20 mouse cellular contexts compared by ENCODE assay signal in the genomic region with DNA sequence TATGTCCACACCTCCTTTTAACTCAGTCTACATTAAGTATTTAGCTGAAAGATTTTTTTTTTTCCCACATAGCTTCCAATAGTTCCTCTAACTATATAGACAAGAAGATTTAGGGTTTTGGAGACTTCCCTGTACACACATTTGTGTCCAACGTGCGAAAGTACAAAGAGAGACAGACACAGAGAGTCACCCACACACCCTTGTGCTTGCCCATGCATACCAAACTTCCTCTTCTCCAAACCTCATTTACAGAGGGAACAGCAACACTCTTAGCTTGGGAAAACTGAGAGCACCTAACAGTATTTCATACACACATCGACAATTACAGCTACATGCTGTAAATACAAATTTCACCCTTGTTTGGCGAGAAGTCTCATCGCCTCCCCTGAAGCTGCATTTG.
DNase-seq lines count a peak whose midpoint lies in the region; ATAC-seq lines count a peak whose summit lies in the region.
"Had no signal": no experiment of that assay in that cellular context is flagged by ENCODE, and none has a peak within 500 bp of the region (broad histone marks: within the 10 kb centered on the region; RNA-seq: fewer than 3 reads in every experiment).

No protein-coding gene starts in this region.

- DNase-seq in frontal cortex, postnatal 10 days (ENCODE audit: low spot score in 2 of 2) = no peak
- peak; percentile 32 for DNase-seq in right cerebral cortex, adult 18-20 months
- DNase-seq in right cerebral cortex, postnatal 14 days = no peak
- DNase-seq in brain, adult 2 months (ENCODE audit: low read depth, low spot score) = peak; percentile 31
- no peak for DNase-seq in ovary, adult 18-20 months (ENCODE audit: low spot score)
- DNase-seq: adrenal gland, adult 2 months; adrenal gland, adult 8-10 months; adrenal gland, postnatal 10 days; adrenal gland, postnatal 14 days; adrenal gland, postnatal 25 days; adrenal gland, postnatal 36 days; B cell, adult 2 months; cerebellum, adult 11 months; cerebellum, adult 11-12 months; cerebellum, adult 18-20 months; cerebellum, adult 2 months had no signal

- ATAC-seq in frontal cortex, adult (ENCODE audit: low TSS enrichment) = peak; percentile 93
- ATAC-seq: activated CD4-positive, CD25-positive, alpha-beta regulatory T cell, adult 4 months; CD4-positive, CD25-positive, alpha-beta regulatory T cell, adult 4 months; Patski had no signal

Comparison
In these comparisons a context has a peak if more than half of its experiments do, and no peak if none do; other contexts are left out.
1. DNase-seq: peak in right cerebral cortex, adult 18-20 months (single experiment) and brain, adult 2 months (single experiment); none in frontal cortex, postnatal 10 days (0 of 2), right cerebral cortex, postnatal 14 days (single experiment) and ovary, adult 18-20 months (single experiment).